Mouse (Mus musculus) brown adipose tissue, adult 24 weeks (tissue): ENCODE data around the gene Enkd1. TPM values are rescaled to one million over a fixed set of nuclear protein-coding genes. Genes with fewer than 3 reads are reported as not detected.

Source experiments
- H3K27ac ChIP-seq: fragments of 200-500 bp; replicated peaks from 2 replicates; pipeline ENCODE4 v1.5.1; 2012; ENCODE audit warnings: low read depth, mild to moderate bottlenecking, low read length
- H3K4me1 ChIP-seq: fragments of 200-500 bp; 2 replicates; pipeline ENCODE4 v1.6.1; 2012; ENCODE audit warnings: low read length, mixed read lengths; ENCODE audit not compliant: control insufficient read depth, insufficient read depth, insufficient read length
- H3K4me3 ChIP-seq: fragments of 200-500 bp; 2 replicates; pipeline ENCODE4 v1.5.1; 2012; ENCODE audit warnings: low read depth, mild to moderate bottlenecking, low read length, moderate library complexity; ENCODE audit not compliant: insufficient read depth
- polyA plus RNA-seq: library from polyadenylated mRNA; stranded (reverse); fragments of >200 nt; gene quantifications from 2 replicates; pipeline ENCODE4 v1.2.4, GENCODE M21; 2012; ENCODE audit not compliant: missing spikeins, insufficient read depth, insufficient read length

Enkd1 gene
- polyA plus RNA-seq, 1 experiment = 0.52 TPM

GRCm38 (mm10) chr8:105709317-105709716, 1.3 kb upstream of the Enkd1 start:
- Histone ChIP-seq H3K4me1 (no peaks in the 10 kb centered on the region), H3K4me3 (no peak overlapping the region), H3K27ac (no peak overlapping the region)

GRCm38 (mm10) chr8:105708675-105709074, 665 bp upstream of the Enkd1 start:
- H3K4me1 ChIP-seq = no peaks in the 10 kb centered on the region
- H3K27ac ChIP-seq = no peak overlapping the region
- H3K4me3 ChIP-seq = no peak overlapping the region

GRCm38 (mm10) chr8:105706426-105706825, 1.6 kb downstream of the Enkd1 start:
- Histone ChIP-seq H3K27ac (no peak overlapping the region), H3K4me1 (no peaks in the 10 kb centered on the region), H3K4me3 (no peak overlapping the region)

GRCm38 (mm10) chr8:105704955-105705354, 3.1 kb downstream of the Enkd1 start:
- H3K4me3 ChIP-seq = no peak overlapping the region
- H3K4me1 ChIP-seq = peaks cover 4% of the 10 kb centered on the region; the same call in 1 of the 2 replicates
- H3K27ac ChIP-seq = no peak overlapping the region

GRCm38 (mm10) chr8:105704146-105704812, 3.7 kb downstream of the Enkd1 start:
- Histone ChIP-seq H3K27ac (no peak overlapping the region), H3K4me1 (peaks cover 4% of the 10 kb centered on the region; the same call in 1 of the 2 replicates), H3K4me3 (no peak overlapping the region)

- no peak overlapping the region for H3K4me3 ChIP-seq
- peaks cover 4% of the 10 kb centered on the region; the same call in 1 of the 2 replicates for H3K4me1 ChIP-seq
- H3K27ac ChIP-seq = no peak overlapping the region
These were observed 5.1 kb downstream of the Enkd1 start for GRCm38 (mm10) chr8:105702731-105703415.

GRCm38 (mm10) chr8:105702001-105702401, 6.0 kb downstream of the Enkd1 start:
- Histone ChIP-seq H3K27ac (no peak overlapping the region), H3K4me1 (peaks cover 4% of the 10 kb centered on the region; the same call in 1 of the 2 replicates), H3K4me3 (peak overlapping the region; percentile 55)

- Histone ChIP-seq H3K4me1 (peaks cover 4% of the 10 kb centered on the region; the same call in 1 of the 2 replicates), H3K4me3 (peak within 1 kb of the TSS; percentile 91)
These were observed 6.8 kb downstream of the Enkd1 start, which contains the start of the genes Acd and Pard6a for GRCm38 (mm10) chr8:105700966-105701824. Gene Acd (minus strand): TSS chr8:105701102. Gene Pard6a (plus strand): TSS chr8:105701148.

GRCm38 (mm10) chr8:105700566-105700965, 7.4 kb downstream of the Enkd1 start:
- H3K4me3 ChIP-seq = peak overlapping the region; percentile 91
- H3K27ac ChIP-seq = peak overlapping the region; percentile 58; the same call in 1 of the 2 replicates
- peaks cover 4% of the 10 kb centered on the region; the same call in 1 of the 2 replicates for H3K4me1 ChIP-seq

More at GRCm38 (mm10) chr8:105700966-105701824, 6.8 kb downstream of the Enkd1 start, which contains the start of the genes Acd and Pard6a:
- peak within 1 kb of the TSS; percentile 91 for H3K27ac ChIP-seq

GRCm38 (mm10) chr8:105699488-105700215, 8.4 kb downstream of the Enkd1 start:
- peaks cover 4% of the 10 kb centered on the region; the same call in 1 of the 2 replicates for H3K4me1 ChIP-seq
- no peak overlapping the region for H3K27ac ChIP-seq
- peak overlapping the region; percentile 91 for H3K4me3 ChIP-seq

- H3K27ac ChIP-seq = no peak overlapping the region
- H3K4me3 ChIP-seq = no peak overlapping the region
- H3K4me1 ChIP-seq = peaks cover 8% of the 10 kb centered on the region; the same call in 1 of the 2 replicates
These were observed 9.3 kb downstream of the Enkd1 start for GRCm38 (mm10) chr8:105698734-105699133.

- H3K4me3 ChIP-seq = no peak overlapping the region; the same call in 1 of the 2 replicates
- peaks cover 8% of the 10 kb centered on the region; the same call in 1 of the 2 replicates for H3K4me1 ChIP-seq
- H3K27ac ChIP-seq = no peak overlapping the region
These were observed 10.7 kb downstream of the Enkd1 start for GRCm38 (mm10) chr8:105697196-105697780.

- peaks cover 6% of the 10 kb centered on the region; the same call in 1 of the 2 replicates for H3K4me1 ChIP-seq
- H3K27ac ChIP-seq = no peak overlapping the region
- H3K4me3 ChIP-seq = no peak overlapping the region
These were observed 12.8 kb downstream of the Enkd1 start for GRCm38 (mm10) chr8:105695080-105695780.
